Mouse (Mus musculus) naive thymus-derived CD4-positive, alpha-beta T cell, adult 2 months (primary cell): Measurements from ENCODE around the gene Eed.

Source experiments
- DNase-seq: peaks from one replicate; pipeline ENCODE4 v3.0.0-alpha.2; 2011; ENCODE audit warnings: low read depth

Gene Eed

DNA sequence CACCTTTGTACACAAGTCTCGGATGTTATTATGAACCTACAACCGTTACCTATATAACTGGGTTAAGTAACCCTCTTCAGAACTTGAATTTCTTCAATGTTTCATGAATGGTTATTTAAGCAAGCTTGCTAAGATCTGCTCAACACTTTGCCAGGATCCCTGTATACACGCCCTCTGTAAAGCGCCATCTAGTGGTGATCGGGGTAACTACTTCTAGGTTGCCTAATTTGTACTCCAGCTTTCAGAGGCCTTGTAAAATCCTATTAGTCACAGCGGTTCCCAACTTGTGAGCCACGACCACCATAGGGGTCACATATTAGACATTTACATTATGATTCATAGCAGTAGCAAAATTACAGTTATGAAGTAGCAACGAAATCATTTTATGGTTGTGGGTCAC, 72.8 kb downstream of the Eed start:
- DNase-seq: peak; percentile 76
